Mouse (Mus musculus) MEL (cell line): ENCODE data around the gene Dennd2a. TPM values are rescaled to one million over a fixed set of nuclear protein-coding genes. Genes with fewer than 3 reads are reported as not detected.

ENCODE experiments used
- DNase-seq: peaks from one replicate; pipeline ENCODE4 v3.0.0; 2011; ENCODE audit warnings: low read depth, low spot score
- H3K27ac ChIP-seq: 2 replicates; pipeline ENCODE4 v1.5.1; 2012; ENCODE audit warnings: low read depth, mild to moderate bottlenecking, control low read depth, low read length, moderate library complexity; ENCODE audit not compliant: control insufficient read depth
- H3K27me3 ChIP-seq, 2 experiments: fragments of 150-350 bp in 1 of 2; sonication (generic) in 1 of 2; 2 replicates each; pipeline ENCODE4 v1.6.1; 2012; ENCODE audit warnings: low read length in 2 of 2, mild to moderate bottlenecking in 2 of 2, improper control_type of control experiment in 1 of 2, moderate library complexity in 1 of 2; ENCODE audit not compliant: insufficient read depth in 2 of 2, control insufficient read depth in 1 of 2
- H3K36me3 ChIP-seq, 2 experiments: 2 replicates each; pipeline ENCODE4 v1.6.1; 2012 to 2014; ENCODE audit warnings: low read length in 2 of 2, improper control_type of control experiment in 1 of 2, inconsistent platforms in 1 of 2, mild to moderate bottlenecking in 1 of 2; ENCODE audit not compliant: insufficient read depth in 2 of 2, control insufficient read depth in 1 of 2
- H3K4me1 ChIP-seq, 2 experiments: fragments of 150-350 bp in 1 of 2; sonication (generic) in 1 of 2; 2 replicates each; pipeline ENCODE4 v1.6.1; 2012; ENCODE audit warnings: low read length in 2 of 2, improper control_type of control experiment in 1 of 2, mild to moderate bottlenecking in 1 of 2; ENCODE audit not compliant: insufficient read depth in 2 of 2, control insufficient read depth in 1 of 2
- H3K4me3 ChIP-seq, 2 experiments: fragments of 150-350 bp in 1 of 2; sonication (generic) in 1 of 2; 2 replicates each; pipeline ENCODE4 v1.5.1; 2012; ENCODE audit warnings: low read depth in 2 of 2, low read length in 2 of 2, mild to moderate bottlenecking in 2 of 2, moderate library complexity in 2 of 2, control low read depth in 1 of 2, improper control_type of control experiment in 1 of 2; ENCODE audit not compliant: control insufficient read depth in 1 of 2, insufficient read depth in 1 of 2
- H3K79me2 ChIP-seq: 2 replicates; pipeline ENCODE4 v1.6.1; 2012; ENCODE audit warnings: mild to moderate bottlenecking, low read length, moderate library complexity; ENCODE audit not compliant: control insufficient read depth, poor library complexity, insufficient read depth
- H3K9ac ChIP-seq: 2 replicates; pipeline ENCODE4 v1.6.1; 2012; ENCODE audit warnings: low read depth, mild to moderate bottlenecking, control low read depth, low read length, moderate library complexity; ENCODE audit not compliant: control insufficient read depth, poor library complexity, severe bottlenecking
- H3K9me3 ChIP-seq: fragments of 150-350 bp; sonication (generic); replicated peaks from 2 replicates; pipeline ENCODE4 v1.6.1; 2012; ENCODE audit warnings: mild to moderate bottlenecking, low read length, improper control_type of control experiment, moderate library complexity; ENCODE audit not compliant: insufficient read depth
- CHD1 ChIP-seq: IDR thresholded peaks from 2 replicates; pipeline ENCODE4 v1.6.1; 2012; ENCODE audit warnings: low read depth, mild to moderate bottlenecking, inconsistent platforms, low read length, improper control_type of control experiment
- E2F4 ChIP-seq: IDR thresholded peaks from 2 replicates; pipeline ENCODE4 v1.6.1; 2011; ENCODE audit warnings: low read depth, low read length, improper control_type of control experiment, borderline replicate concordance
- ELF1 ChIP-seq: IDR thresholded peaks from 2 replicates; pipeline ENCODE4 v1.6.1; 2014; ENCODE audit warnings: low read depth, mild to moderate bottlenecking, inconsistent platforms, low read length, improper control_type of control experiment, moderate library complexity
- EP300 ChIP-seq, 2 experiments: IDR thresholded peaks; 2 replicates each; pipeline ENCODE4 v1.6.1; 2011; ENCODE audit warnings: improper control_type of control experiment in 2 of 2, low read length in 2 of 2, low read depth in 1 of 2, mild to moderate bottlenecking in 1 of 2
- GATA1 ChIP-seq: IDR thresholded peaks from 2 replicates; pipeline ENCODE4 v1.6.1; 2011; ENCODE audit warnings: low read depth, low read length, improper control_type of control experiment
- HCFC1 ChIP-seq: IDR thresholded peaks from 2 replicates; pipeline ENCODE4 v1.6.1; 2012; ENCODE audit warnings: low read depth, mild to moderate bottlenecking, inconsistent platforms, low read length, improper control_type of control experiment, moderate library complexity
- JUND ChIP-seq: IDR thresholded peaks from 2 replicates; pipeline ENCODE4 v1.6.1; 2011; ENCODE audit warnings: low read depth, mild to moderate bottlenecking, improper control_type of control experiment, low read length
- MAFK ChIP-seq: IDR thresholded peaks from 2 replicates; pipeline ENCODE4 v1.6.1; 2011; ENCODE audit warnings: low read depth, mild to moderate bottlenecking, low read length, improper control_type of control experiment, borderline replicate concordance
- MAX ChIP-seq: IDR thresholded peaks from 2 replicates; pipeline ENCODE4 v1.6.1; 2011; ENCODE audit warnings: low read length, improper control_type of control experiment
- MAZ ChIP-seq: IDR thresholded peaks from 2 replicates; pipeline ENCODE4 v1.6.1; 2012; ENCODE audit warnings: low read depth, mild to moderate bottlenecking, inconsistent platforms, low read length, improper control_type of control experiment
- MXI1 ChIP-seq: IDR thresholded peaks from 2 replicates; pipeline ENCODE4 v1.6.1; 2011; ENCODE audit warnings: mild to moderate bottlenecking, low read depth, low read length, improper control_type of control experiment
- MYB ChIP-seq: IDR thresholded peaks from 2 replicates; pipeline ENCODE4 v1.6.1; 2011; ENCODE audit warnings: mild to moderate bottlenecking, low read depth, low read length, improper control_type of control experiment
- POLR2A ChIP-seq, 2 experiments: IDR thresholded peaks; 2 replicates each; pipeline ENCODE4 v1.6.1; 2011 to 2012; ENCODE audit warnings: low read length in 2 of 2, mild to moderate bottlenecking in 2 of 2, control low read depth in 1 of 2, improper control_type of control experiment in 1 of 2, low read depth in 1 of 2, moderate library complexity in 1 of 2; ENCODE audit not compliant: control insufficient read depth in 1 of 2, insufficient read depth in 1 of 2, poor library complexity in 1 of 2
- POLR2AphosphoS2 ChIP-seq: IDR thresholded peaks from 2 replicates; pipeline ENCODE4 v1.6.1; 2011; ENCODE audit warnings: low read length, improper control_type of control experiment
- POLR2AphosphoS5 ChIP-seq: IDR thresholded peaks from 2 replicates; pipeline ENCODE4 v1.6.1; 2012; ENCODE audit warnings: low read depth, borderline replicate concordance, mild to moderate bottlenecking, inconsistent platforms, low read length, moderate library complexity, mixed read lengths
- SIN3A ChIP-seq: IDR thresholded peaks from 2 replicates; pipeline ENCODE4 v1.6.1; 2012; ENCODE audit warnings: low read length, improper control_type of control experiment, inconsistent platforms
- SMC3 ChIP-seq: IDR thresholded peaks from 2 replicates; pipeline ENCODE4 v1.6.1; 2011; ENCODE audit warnings: low read depth, low read length, improper control_type of control experiment
- TAL1 ChIP-seq: IDR thresholded peaks from 2 replicates; pipeline ENCODE4 v1.6.1; 2012; ENCODE audit warnings: mild to moderate bottlenecking, inconsistent platforms, low read length, moderate library complexity, mixed read lengths
- TBP ChIP-seq: IDR thresholded peaks from 2 replicates; pipeline ENCODE4 v1.8.0; 2011; ENCODE audit warnings: low read depth, low read length, improper control_type of control experiment
- USF1 ChIP-seq: IDR thresholded peaks from 2 replicates; pipeline ENCODE4 v1.6.1; 2014; ENCODE audit warnings: low read depth, mild to moderate bottlenecking, inconsistent platforms, low read length, improper control_type of control experiment, moderate library complexity
- USF2 ChIP-seq, 2 experiments: IDR thresholded peaks; 2 replicates each; pipeline ENCODE4 v1.6.1; 2011 to 2012; ENCODE audit warnings: improper control_type of control experiment in 2 of 2, low read length in 2 of 2, borderline replicate concordance in 1 of 2, inconsistent platforms in 1 of 2, low read depth in 1 of 2, mild to moderate bottlenecking in 1 of 2; ENCODE audit not compliant: insufficient read depth in 1 of 2
- ZKSCAN1 ChIP-seq: IDR thresholded peaks from 2 replicates; pipeline ENCODE4 v1.6.1; 2012; ENCODE audit warnings: low read depth, mild to moderate bottlenecking, inconsistent platforms, low read length, improper control_type of control experiment, moderate library complexity
- ZNF384 ChIP-seq: IDR thresholded peaks from 2 replicates; pipeline ENCODE4 v1.6.1; 2012; ENCODE audit warnings: low read depth, mild to moderate bottlenecking, inconsistent platforms, low read length, improper control_type of control experiment
- polyA plus RNA-seq, 2 experiments: library from polyadenylated mRNA; stranded (reverse) in 1 of 2; unstranded in 1 of 2; fragments of >175 nt in 1 of 2; fragments of >200 nt in 1 of 2; gene quantifications; 2 replicates each; pipeline versions ENCODE4 v1.2.1 to v1.2.4; 2012; ENCODE audit warnings: low replicate concordance in 2 of 2, low read depth in 1 of 2; ENCODE audit not compliant: insufficient read length in 2 of 2, insufficient read depth in 1 of 2, missing spikeins in 1 of 2
- total RNA-seq: library from RNA; depleted of rRNA; stranded (reverse); fragments of 300-350 nt; gene quantifications from 2 replicates; pipeline ENCODE4 v1.2.3, GENCODE M21; 2012

Gene Dennd2a
- total and polyA plus RNA-seq, 3 experiments, result 0.15 TPM; not detected in 2

GRCm38 (mm10) chr6:39433174-39433573 lies 124.5 kb downstream of the Dennd2a start:
- H3K27me3 ChIP-seq, result no peaks in the 10 kb centered on the region
- no peak for DNase-seq
- H3K4me1 ChIP-seq, result peaks cover 22 to 45% of the 10 kb centered on the region in 2 experiments
- TF ChIP-seq SMC3, result no peak
- TF ChIP-seq SIN3A, result no peak
- no peak for TF ChIP-seq JUND
- no peak for TF ChIP-seq MAX
- H3K9me3 ChIP-seq, result no peaks in the 10 kb centered on the region
- H3K9ac ChIP-seq, result no peak overlapping the region
- no peak overlapping the region for H3K4me3 ChIP-seq
- H3K27ac ChIP-seq, result no peak overlapping the region
- H3K79me2 ChIP-seq, result no peaks in the 10 kb centered on the region; the same call in 1 of the 2 replicates
- H3K36me3 ChIP-seq, result peaks cover 0 to 33% of the 10 kb centered on the region in 2 experiments; a peak in 2 of 4 replicates

- peaks cover 17 to 39% of the 10 kb centered on the region in 2 experiments for H3K4me1 ChIP-seq
- DNase-seq, result peak; percentile 74
- H3K36me3 ChIP-seq, result peaks cover 0 to 39% of the 10 kb centered on the region in 2 experiments; a peak in 2 of 4 replicates
- H3K9ac ChIP-seq, result peak overlapping the region; percentile 57
- peak overlapping the region; percentile 83 for H3K27ac ChIP-seq
- H3K27me3 ChIP-seq, result no peaks in the 10 kb centered on the region
- peak overlapping the region; percentile 40 to 57; a peak in 3 of 4 replicates for H3K4me3 ChIP-seq
- TF ChIP-seq ZNF384 (no peak), MXI1 (no peak), HCFC1 (0 out of 2 replicates have a peak, but pooled peaks have one; percentile 6), MAZ (no peak), POLR2A (IDR thresholded peaks at IDR 0.05; ENCODE audit: control insufficient read depth in 1 of 2, insufficient read depth in 1 of 2, low read depth in 1 of 2, low read length in 2 of 2, poor library complexity in 1 of 2) (no peak), TBP (0 out of 2 replicates have a peak, but pooled peaks have one; percentile 14), MYB (no peak), CHD1 (no peak), E2F4 (no peak), MAFK (no peak)
- no peaks in the 10 kb centered on the region; the same call in 1 of the 2 replicates for H3K79me2 ChIP-seq
- no peaks in the 10 kb centered on the region for H3K9me3 ChIP-seq
These were observed 126.9 kb downstream of the Dennd2a start for GRCm38 (mm10) chr6:39430722-39431121.

GRCm38 (mm10) chr6:39429007-39429788 lies 128.5 kb downstream of the Dennd2a start:
- Histone ChIP-seq H3K9ac (peak overlapping the region; percentile 49; the same call in 1 of the 2 replicates), H3K36me3 (peaks cover 0 to 39% of the 10 kb centered on the region in 2 experiments; a peak in 2 of 4 replicates), H3K4me1 (peaks cover 20 to 30% of the 10 kb centered on the region in 2 experiments), H3K9me3 (no peaks in the 10 kb centered on the region), H3K27me3 (no peaks in the 10 kb centered on the region), H3K27ac (peak overlapping the region; percentile 83), H3K4me3 (0 out of 4 replicates have a peak overlapping the region, but pooled peaks of 1 of the 2 experiments have one; percentile 14), H3K79me2 (no peaks in the 10 kb centered on the region; the same call in 1 of the 2 replicates)
- peak; percentile 86 for DNase-seq
- TF ChIP-seq ELF1, result no peak
- no peak for TF ChIP-seq TBP
- no peak for TF ChIP-seq CHD1
- no peak for TF ChIP-seq MYB
- TF ChIP-seq SIN3A, result peak; percentile 80
- TF ChIP-seq ZKSCAN1, result no peak
- TF ChIP-seq USF2 (IDR thresholded peaks at IDR 0.05; ENCODE audit: borderline replicate concordance in 1 of 2, insufficient read depth in 1 of 2, low read depth in 1 of 2, low read length in 2 of 2), result no peak
- no peak; the same call in 1 of the 2 replicates for TF ChIP-seq POLR2AphosphoS5
- TF ChIP-seq GATA1, result peak; percentile 91
- TF ChIP-seq HCFC1, result 0 out of 2 replicates have a peak, but pooled peaks have one; percentile 24
- peak; percentile 92 to 95 for TF ChIP-seq EP300 (IDR thresholded peaks at IDR 0.05; ENCODE audit: low read depth in 1 of 2, low read length in 2 of 2)
- peak; percentile 81 for TF ChIP-seq TAL1
- 0 out of 2 replicates have a peak, but pooled peaks have one; percentile 17 for TF ChIP-seq USF1
- no peak for TF ChIP-seq POLR2AphosphoS2
- no peak for TF ChIP-seq SMC3
- TF ChIP-seq MAFK, result peak; percentile 75; the same call in 1 of the 2 replicates
- peak; percentile 63; the same call in 1 of the 2 replicates for TF ChIP-seq MAX
